Mouse (Mus musculus): Measurements from ENCODE around the gene Irak4.

Irak4 gene

DNA sequence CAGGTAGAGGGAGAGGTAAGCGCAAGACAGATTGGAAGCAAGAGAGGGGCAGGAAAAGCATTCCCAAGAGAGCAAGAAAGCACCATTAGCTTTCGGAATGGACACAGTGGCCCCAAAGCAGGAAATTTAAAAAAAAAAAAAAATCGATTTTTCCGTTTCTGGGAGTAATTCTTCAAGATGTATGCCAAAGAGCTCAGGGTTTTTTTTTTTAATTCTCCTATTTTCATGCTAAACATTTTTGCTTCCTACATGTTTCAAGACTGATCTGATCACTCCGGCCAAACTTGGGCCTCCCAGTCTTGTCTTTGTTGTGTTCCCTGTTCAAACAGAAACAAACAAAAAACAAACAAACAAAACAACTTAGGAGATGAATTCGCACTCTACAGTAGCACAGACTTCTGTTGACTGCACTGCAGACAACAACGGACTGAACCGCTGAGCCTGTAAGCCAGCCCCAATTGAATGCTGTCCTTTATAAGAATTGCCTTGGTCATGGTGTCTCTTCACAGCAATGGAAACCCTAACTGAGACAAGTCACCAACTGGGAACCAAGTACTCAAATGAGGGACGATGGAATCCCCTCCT, 701 bp downstream of the Irak4 start:
- ChIA-PET POLR2A (interaction anchor here in 3 of 4 experiments (0.8 to 3.5 kb wide), 26 partner anchors 7 to 1041 kb away, joined by 3 to 18 read pairs (median 5); partner anchors contain the start of gene Twf1 (in 1 of the 3)), CTCF (interaction anchor here in 3 of 4 experiments (0.6 to 2.5 kb wide), 11 partner anchors 13 to 1166 kb away, joined by 3 to 10 read pairs (median 6); no protein-coding TSS in a partner anchor)

DNA sequence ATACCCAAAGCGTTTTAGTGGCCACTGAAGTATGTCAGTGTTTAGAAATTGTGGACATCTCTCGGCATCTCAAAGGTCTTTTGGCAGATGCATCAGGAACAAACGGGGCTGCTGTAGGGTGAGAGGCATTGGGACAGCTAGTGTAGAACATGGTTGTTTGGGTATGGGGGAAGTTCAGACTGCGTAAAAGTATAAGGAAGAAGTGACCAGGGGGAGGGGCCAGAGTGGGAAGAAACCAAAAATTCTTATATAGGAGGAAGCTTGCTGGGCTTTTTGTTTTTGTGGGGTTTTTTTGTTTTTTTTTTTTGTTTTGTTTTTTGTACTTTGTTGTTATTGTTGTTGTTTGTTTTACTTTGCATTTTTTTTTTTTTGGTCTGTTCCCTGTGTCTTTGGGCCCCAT, 1.4 kb downstream of the Irak4 start:
- ChIA-PET POLR2A (interaction anchor here in 2 of 4 experiments (0.9 to 3.5 kb wide), 5 partner anchors 9 to 75 kb away, joined by 3 to 18 read pairs (median 13); partner anchors contain the start of gene Twf1 (in 1 of the 2)), CTCF (interaction anchor here in 3 of 4 experiments (0.6 to 2.5 kb wide), 5 partner anchors 13 to 287 kb away, joined by 3 to 9 read pairs (median 4); no protein-coding TSS in a partner anchor)

DNA sequence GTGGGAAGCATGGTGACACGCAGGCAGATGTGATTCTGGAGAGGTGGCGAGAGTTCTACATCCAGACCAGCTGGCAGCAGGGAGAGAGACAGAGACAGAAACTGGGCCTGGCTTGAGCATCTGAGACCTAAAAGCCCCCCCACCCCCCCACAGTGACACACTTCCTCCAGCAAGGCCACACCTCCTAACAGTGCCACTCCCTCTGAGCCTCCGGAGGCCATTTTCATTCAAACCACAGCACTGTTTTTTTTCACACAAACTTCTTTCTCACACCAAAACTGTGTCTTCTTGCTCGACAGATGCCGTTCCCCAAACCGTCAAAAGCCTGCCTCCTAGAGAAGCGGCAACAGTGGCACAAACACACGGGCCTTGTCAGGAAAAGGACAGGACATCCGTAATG, 10.1 kb downstream of the Irak4 start:
- ChIA-PET CTCF (interaction anchor here in 1 of 4 experiments (0.6 to 0.9 kb wide), 2 partner anchors 94 to 128 kb away, joined by 3 read pairs; no protein-coding TSS in a partner anchor), POLR2A (interaction anchor here in 3 of 4 experiments (0.5 to 2.8 kb wide), 8 partner anchors 9 to 168 kb away, joined by 3 to 17 read pairs (median 3); partner anchors contain the start of genes Irak4 (in 3 of the 3) and Pus7l (in 3 of the 3))

GRCm38 (mm10) chr15:94557442-94557841, 14.0 kb downstream of the Irak4 start:
- ChIA-PET CTCF (interaction anchor here (0.5 to 2.1 kb wide), 32 partner anchors 9 to 132 kb away, joined by 3 to 21 read pairs (median 4); partner anchors contain the start of genes Irak4 (in 3 of the 4) and Pus7l (in 3 of the 4)), POLR2A (interaction anchor here in 2 of 4 experiments (0.6 to 1.2 kb wide), 9 partner anchors 8 to 1932 kb away, joined by 3 to 6 read pairs (median 3); partner anchors contain the start of genes Irak4 (in 1 of the 2) and Pus7l (in 1 of the 2))

DNA sequence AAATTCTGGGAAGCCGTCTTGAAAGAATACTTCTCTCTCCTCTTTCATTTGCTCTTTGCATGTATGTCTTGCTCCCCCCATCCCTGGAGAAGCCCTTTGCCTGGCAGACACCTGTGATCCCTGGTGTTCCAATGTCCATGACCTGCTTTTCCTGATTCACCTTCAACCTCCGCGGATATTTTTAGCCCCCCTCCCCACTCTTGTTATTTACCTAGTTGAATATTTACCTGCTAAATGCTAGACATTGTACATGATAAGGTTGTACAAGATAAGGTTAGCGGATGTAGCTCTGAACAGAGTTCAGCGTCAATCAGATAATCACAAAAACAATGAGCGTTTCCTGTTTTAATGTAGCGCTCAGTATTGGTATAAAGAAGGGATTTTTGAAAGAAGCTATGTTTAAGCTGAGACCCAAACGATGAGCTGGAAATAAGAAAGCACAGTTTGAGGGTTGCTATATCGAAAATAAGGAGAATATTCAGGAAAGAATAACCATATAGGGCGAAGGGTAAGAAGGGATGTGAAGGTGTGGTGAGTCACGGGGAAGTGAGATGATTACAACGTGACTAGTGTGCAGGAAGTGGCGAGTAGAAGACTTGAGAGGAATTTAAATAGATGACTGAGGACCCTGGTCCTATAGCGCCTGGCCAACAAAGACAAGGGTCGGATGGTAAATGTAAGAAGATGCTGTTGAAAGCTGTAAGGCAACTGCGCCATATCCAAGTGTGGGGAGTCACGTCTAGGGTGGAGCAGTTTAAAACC, 15.6 kb downstream of the Irak4 start:
- CTCF ChIA-PET: interaction anchor here in 2 of 4 experiments (0.6 kb wide), 2 partner anchors 77 to 99 kb away, joined by 4 to 6 read pairs; no protein-coding TSS in a partner anchor
- POLR2A ChIA-PET: interaction anchor here in 2 of 4 experiments (0.6 to 1.0 kb wide), 2 partner anchors 16 to 1993 kb away, joined by 3 to 4 read pairs; partner anchors contain the start of genes Irak4 (in 1 of the 2) and Pus7l (in 1 of the 2)

- CTCF ChIA-PET: interaction anchor here in 1 of 4 experiments (1.2 kb wide), 1 partner anchor 20 kb away, joined by 8 read pairs; no protein-coding TSS in a partner anchor
- POLR2A ChIA-PET: interaction anchor here in 3 of 4 experiments (0.6 to 6.5 kb wide), 15 partner anchors 7 to 1471 kb away, joined by 3 to 31 read pairs (median 6); partner anchors contain the start of genes Irak4 (in 1 of the 3), Pus7l (in 1 of the 3) and Twf1 (in 1 of the 3)
Measured at GRCm38 (mm10) chr15:94564909-94565308, 21.5 kb downstream of the Irak4 start.

DNA sequence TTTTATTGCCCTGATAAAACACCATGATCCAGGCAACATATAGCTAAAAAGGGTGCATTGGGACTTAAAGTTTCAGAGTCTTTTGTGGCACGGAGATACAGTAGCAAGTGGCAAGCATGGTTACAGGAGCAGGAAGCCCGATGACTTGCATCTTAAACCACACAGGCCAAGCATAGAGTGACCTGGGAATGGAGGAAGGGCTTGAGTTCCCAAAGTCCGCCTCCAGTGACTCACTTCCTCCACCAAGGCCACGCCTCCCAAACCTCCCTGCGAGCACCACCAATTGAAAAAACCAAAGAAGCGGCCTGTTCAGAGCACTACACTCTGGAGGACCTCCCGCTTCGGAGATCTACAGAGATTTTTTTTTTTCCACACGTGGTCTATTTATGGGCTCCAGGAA, 22.4 kb downstream of the Irak4 start:
- POLR2A ChIA-PET: interaction anchor here in 3 of 4 experiments (0.8 to 6.5 kb wide), 16 partner anchors 8 to 86 kb away, joined by 3 to 31 read pairs (median 6); partner anchors contain the start of genes Irak4 (in 1 of the 3), Pus7l (in 1 of the 3) and Twf1 (in 1 of the 3)
- CTCF ChIA-PET: interaction anchor here in 2 of 4 experiments (0.6 to 1.2 kb wide), 2 partner anchors 19 to 35 kb away, joined by 5 to 8 read pairs; no protein-coding TSS in a partner anchor

DNA sequence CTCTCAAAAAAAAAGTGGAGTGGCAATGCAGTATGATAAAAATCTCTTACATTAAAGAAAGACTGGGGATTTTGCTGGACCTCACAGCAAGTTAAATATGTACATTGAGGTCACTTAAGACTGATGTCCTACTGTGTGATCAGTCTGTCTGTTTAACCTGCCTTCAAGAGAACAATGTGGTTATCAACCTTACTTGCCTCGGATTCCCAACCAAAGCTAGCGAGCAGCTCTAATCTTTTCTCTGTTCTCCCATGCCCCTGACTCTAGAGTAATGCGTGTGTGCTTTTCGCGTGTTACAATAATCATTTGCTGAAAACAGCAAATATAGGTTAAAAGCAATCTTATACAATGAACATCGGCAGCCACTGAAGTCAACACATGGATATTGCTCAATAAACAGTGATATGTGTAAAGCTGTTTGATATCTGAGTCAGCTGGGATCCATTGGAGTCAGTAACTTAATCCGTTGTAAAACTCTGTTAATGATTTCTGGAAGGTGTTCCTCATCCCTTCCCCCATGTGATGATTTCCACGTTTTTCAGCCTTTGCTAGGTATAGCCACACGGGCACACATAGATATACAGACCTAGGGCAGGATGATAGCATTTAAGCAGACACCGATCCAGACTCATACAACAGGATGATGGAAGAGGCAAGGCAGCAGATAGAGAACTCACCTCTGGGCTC, 25.2 kb downstream of the Irak4 start:
- CTCF ChIA-PET: interaction anchor here in 2 of 4 experiments (1.0 to 1.6 kb wide), 2 partner anchors 11 to 16 kb away, joined by 3 to 4 read pairs; no protein-coding TSS in a partner anchor
- POLR2A ChIA-PET: interaction anchor here in 3 of 4 experiments (0.5 to 6.5 kb wide), 8 partner anchors 12 to 52 kb away, joined by 3 to 31 read pairs (median 4); partner anchors contain the start of genes Irak4 (in 2 of the 3) and Pus7l (in 2 of the 3)

DNA sequence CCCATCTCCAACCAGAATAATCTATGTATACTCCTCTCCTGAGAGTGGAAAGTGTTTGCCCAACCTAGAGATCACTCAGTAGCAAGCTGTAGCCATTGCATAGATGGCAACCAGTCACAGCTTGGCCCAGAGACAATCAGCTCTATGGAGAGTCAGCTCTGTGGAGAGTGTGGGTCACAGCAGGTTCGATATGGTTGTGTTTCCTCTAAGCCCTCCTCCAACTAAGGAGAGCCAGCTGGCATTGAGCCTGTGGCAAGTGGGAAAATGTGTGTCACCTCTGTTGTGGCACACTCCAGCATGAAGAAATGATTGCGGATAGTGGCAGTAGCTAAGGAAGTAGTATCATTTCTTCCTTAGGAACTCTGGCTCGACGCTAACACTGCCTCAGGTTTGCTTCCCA, 28.1 kb downstream of the Irak4 start:
- ChIA-PET CTCF (interaction anchor here in 3 of 4 experiments (0.6 kb wide), 3 partner anchors 27 to 56 kb away, joined by 3 to 5 read pairs (median 3); no protein-coding TSS in a partner anchor), POLR2A (no interaction called here)

DNA sequence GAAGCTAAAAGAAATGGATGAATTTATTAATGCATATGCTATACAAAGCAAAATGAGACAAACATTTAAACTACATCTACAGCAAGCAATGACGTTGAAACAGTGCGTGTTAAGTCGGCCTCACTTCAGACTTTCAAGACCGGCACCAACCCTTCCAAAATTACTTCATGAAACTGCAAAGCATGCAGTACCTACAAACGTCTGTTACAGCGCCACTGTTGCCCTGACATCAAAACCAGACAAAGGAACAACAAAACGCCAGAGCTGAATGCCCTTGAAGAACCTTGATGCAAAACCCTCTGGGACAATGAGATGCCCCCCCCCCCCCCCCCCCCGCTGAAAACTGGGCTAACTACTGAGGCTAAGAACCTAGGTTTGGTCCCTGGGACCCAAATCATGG, 29.3 kb downstream of the Irak4 start:
- ChIA-PET POLR2A (interaction anchor here in 2 of 4 experiments (0.6 to 1.1 kb wide), 4 partner anchors 9 to 82 kb away, joined by 3 to 8 read pairs (median 4); no protein-coding TSS in a partner anchor), CTCF (interaction anchor here in 2 of 4 experiments (0.5 to 0.6 kb wide), 2 partner anchors 12 to 120 kb away, joined by 3 to 8 read pairs; no protein-coding TSS in a partner anchor)

GRCm38 (mm10) chr15:94574566-94575268, 31.3 kb downstream of the Irak4 start:
- POLR2A ChIA-PET: interaction anchor here in 3 of 4 experiments (0.8 to 3.7 kb wide), 7 partner anchors 9 to 69 kb away, joined by 3 to 29 read pairs (median 5); no protein-coding TSS in a partner anchor
- CTCF ChIA-PET: interaction anchor here in 1 of 4 experiments (0.9 to 1.8 kb wide), 2 partner anchors 10 to 12 kb away, joined by 3 to 7 read pairs; no protein-coding TSS in a partner anchor

GRCm38 (mm10) chr15:94582000-94582593, 38.7 kb downstream of the Irak4 start:
- ChIA-PET CTCF (interaction anchor here in 2 of 4 experiments (1.6 to 1.8 kb wide), 2 partner anchors 19 to 25 kb away, joined by 4 to 5 read pairs; no protein-coding TSS in a partner anchor), POLR2A (interaction anchor here in 3 of 4 experiments (0.8 to 5.3 kb wide), 8 partner anchors 9 to 69 kb away, joined by 3 to 31 read pairs (median 6); no protein-coding TSS in a partner anchor)

DNA sequence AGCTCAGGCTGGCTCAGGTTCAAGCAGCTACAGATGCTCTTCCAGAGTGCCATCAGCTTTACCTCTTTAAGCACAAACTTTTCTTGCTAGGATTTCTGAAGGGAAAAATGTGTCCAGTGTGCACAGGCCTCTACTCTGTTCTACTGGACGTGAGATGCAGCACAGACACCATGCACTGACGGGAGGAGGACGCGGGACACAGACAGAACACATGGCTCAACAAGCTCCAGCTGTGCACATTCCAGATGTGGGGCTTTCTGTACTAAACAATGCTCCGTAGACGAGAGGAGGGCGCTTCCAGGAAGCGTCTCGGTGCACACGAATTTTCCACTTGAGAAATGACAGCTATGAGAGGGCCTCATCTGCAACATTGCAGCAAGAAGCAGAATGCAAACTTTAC, 39.7 kb downstream of the Irak4 start:
- ChIA-PET POLR2A (interaction anchor here in 2 of 4 experiments (1.0 to 5.3 kb wide), 5 partner anchors 8 to 21 kb away, joined by 3 to 31 read pairs (median 21); no protein-coding TSS in a partner anchor), CTCF (interaction anchor here in 1 of 4 experiments (1.6 kb wide), 1 partner anchor 26 kb away, joined by 5 read pairs; no protein-coding TSS in a partner anchor)

GRCm38 (mm10) chr15:94584738-94585137, 41.3 kb downstream of the Irak4 start:
- ChIA-PET POLR2A (interaction anchor here in 3 of 4 experiments (0.5 to 5.0 kb wide), 18 partner anchors 8 to 65 kb away, joined by 3 to 29 read pairs (median 4); no protein-coding TSS in a partner anchor), CTCF (interaction anchor here (0.6 to 2.7 kb wide), 19 partner anchors 9 to 279 kb away, joined by 3 to 21 read pairs (median 5); partner anchors contain the start of genes Irak4 (in 1 of the 4) and Pus7l (in 1 of the 4))

DNA sequence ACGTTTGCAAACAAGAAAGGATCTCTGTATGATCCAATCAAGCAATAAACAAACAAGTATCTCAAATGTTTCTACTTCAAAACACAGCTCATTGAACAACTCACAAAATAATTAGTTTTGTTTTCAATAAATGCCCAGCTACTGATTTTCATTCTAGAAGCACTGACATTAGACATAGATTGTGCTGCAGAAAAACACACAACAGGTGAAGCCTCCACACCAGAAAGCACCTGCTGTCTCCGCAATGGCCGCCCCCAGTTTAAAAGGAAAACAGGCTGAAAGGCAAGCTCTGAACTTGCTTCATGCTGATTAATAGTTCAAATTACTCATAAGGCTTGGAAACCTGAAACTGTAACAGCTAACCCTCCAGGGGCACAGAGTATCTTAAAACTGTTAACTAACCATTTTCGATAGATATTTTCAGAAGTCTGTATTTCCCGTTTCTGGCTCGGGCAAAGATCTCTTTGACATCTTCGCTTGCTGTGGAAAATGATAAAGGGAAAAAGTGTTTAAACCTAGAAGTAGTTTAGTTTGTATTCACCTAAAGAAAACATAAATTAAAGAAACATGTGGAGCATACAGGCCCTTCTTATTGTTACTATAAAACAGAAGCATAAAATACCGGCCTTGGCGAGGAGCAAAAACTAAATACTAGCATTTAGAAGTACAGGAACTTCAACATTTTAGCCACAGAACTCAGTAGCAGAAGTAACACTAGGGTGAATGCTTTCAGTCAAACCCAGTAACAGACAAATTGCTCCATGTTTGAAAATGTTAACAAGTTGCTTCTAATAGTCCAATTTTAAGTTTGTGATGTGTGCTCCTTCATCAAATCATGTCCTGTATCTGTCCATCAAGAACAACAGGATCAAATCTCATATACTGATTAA, 44.6 kb downstream of the Irak4 start:
- ChIA-PET POLR2A (interaction anchor here in 2 of 4 experiments (0.9 to 5.0 kb wide), 4 partner anchors 13 to 44 kb away, joined by 4 to 29 read pairs (median 7); partner anchors contain the start of gene Irak4 (in 1 of the 2)), CTCF (no interaction called here)

All from embryonic stem cell, embryonic (primary cell).